Mouse (Mus musculus): Measurements from ENCODE around the gene Mdc1. TPM values are rescaled to one million over a fixed set of nuclear protein-coding genes. Genes with fewer than 3 reads are reported as not detected.

Gene Mdc1
- 18.4 and 21.2 TPM in 2 replicates for polyA plus RNA-seq (2016; fragmentation: Nextera tagmentation; extraction: Ambion mirVana)

- Histone ChIP-seq H3K27me3 (replicated peaks; ENCODE audit: low read depth, poor library complexity, severe bottlenecking) (no peaks in the 10 kb centered on the region), H3K27ac (replicated peaks) (peak within 1 kb of the TSS; percentile 89), H3K4me1 (peaks cover 20% of the 10 kb centered on the region), H3K4me3 (peak within 1 kb of the TSS; percentile 70), H3K9me3 (no peaks in the 10 kb centered on the region), H3K36me3 (replicated peaks) (peaks cover 33% of the 10 kb centered on the region)
- under 1% methylated on average over 59 of the region's 59 CpGs for WGBS
- DNase-seq (ENCODE audit: low spot score): peak; percentile 99
Observed at GRCm38 (mm10) chr17:35841076-35841950, at the start of gene Mdc1. Gene Mdc1 (plus strand): TSS chr17:35841515.

GRCm38 (mm10) chr17:35792837-35793236 lies 48.5 kb upstream of the Mdc1 start:
- Histone ChIP-seq H3K9me3 (no peaks in the 10 kb centered on the region), H3K4me3 (no peak overlapping the region), H3K27me3 (replicated peaks; ENCODE audit: low read depth, poor library complexity, severe bottlenecking) (no peaks in the 10 kb centered on the region), H3K36me3 (replicated peaks) (no peaks in the 10 kb centered on the region), H3K27ac (replicated peaks) (no peak overlapping the region), H3K4me1 (no peaks in the 10 kb centered on the region)
- 90% methylated on average over 2 of the region's 2 CpGs for WGBS
- DNase-seq (ENCODE audit: low spot score): no peak

GRCm38 (mm10) chr17:35795099-35795498 lies 46.2 kb upstream of the Mdc1 start:
- no peaks in the 10 kb centered on the region; the same call in 1 of the 2 replicates for H3K9me3 ChIP-seq
- H3K27ac ChIP-seq (replicated peaks): no peak overlapping the region
- H3K4me3 ChIP-seq: no peak overlapping the region
- H3K4me1 ChIP-seq: no peaks in the 10 kb centered on the region
- no peaks in the 10 kb centered on the region for H3K36me3 ChIP-seq (replicated peaks)
- no peaks in the 10 kb centered on the region for H3K27me3 ChIP-seq (replicated peaks; ENCODE audit: low read depth, poor library complexity, severe bottlenecking)
- 57% methylated on average over 2 of the region's 2 CpGs for WGBS
- DNase-seq (ENCODE audit: low spot score): no peak

- H3K36me3 ChIP-seq (replicated peaks): no peaks in the 10 kb centered on the region
- H3K4me1 ChIP-seq: no peaks in the 10 kb centered on the region
- H3K27me3 ChIP-seq (replicated peaks; ENCODE audit: low read depth, poor library complexity, severe bottlenecking): no peaks in the 10 kb centered on the region
- no peak overlapping the region for H3K27ac ChIP-seq (replicated peaks)
- 80% methylated on average over 6 of the region's 6 CpGs for WGBS
- DNase-seq (ENCODE audit: low spot score): no peak
- H3K4me3 ChIP-seq: no peak overlapping the region
- no peaks in the 10 kb centered on the region; the same call in 1 of the 2 replicates for H3K9me3 ChIP-seq
Observed at GRCm38 (mm10) chr17:35795656-35796055, 45.7 kb upstream of the Mdc1 start.

GRCm38 (mm10) chr17:35796835-35797234 lies 44.5 kb upstream of the Mdc1 start:
- Histone ChIP-seq H3K36me3 (replicated peaks) (no peaks in the 10 kb centered on the region), H3K4me1 (no peaks in the 10 kb centered on the region), H3K9me3 (no peaks in the 10 kb centered on the region; the same call in 1 of the 2 replicates), H3K27ac (replicated peaks) (no peak overlapping the region), H3K4me3 (no peak overlapping the region), H3K27me3 (replicated peaks; ENCODE audit: low read depth, poor library complexity, severe bottlenecking) (no peaks in the 10 kb centered on the region)
- DNase-seq (ENCODE audit: low spot score): no peak
- WGBS: 68% methylated on average over 5 of the region's 5 CpGs

GRCm38 (mm10) chr17:35800905-35801304 lies 40.4 kb upstream of the Mdc1 start:
- Histone ChIP-seq H3K4me1 (no peaks in the 10 kb centered on the region; the same call in none of the 2 replicates), H3K27ac (replicated peaks) (no peak overlapping the region), H3K9me3 (no peaks in the 10 kb centered on the region; the same call in 1 of the 2 replicates), H3K36me3 (replicated peaks) (no peaks in the 10 kb centered on the region), H3K4me3 (no peak overlapping the region), H3K27me3 (replicated peaks; ENCODE audit: low read depth, poor library complexity, severe bottlenecking) (no peaks in the 10 kb centered on the region)
- no peak for DNase-seq (ENCODE audit: low spot score)
- 84% methylated on average over 2 of the region's 2 CpGs for WGBS

GRCm38 (mm10) chr17:35803020-35803419 lies 38.3 kb upstream of the Mdc1 start:
- H3K27me3 ChIP-seq (replicated peaks; ENCODE audit: low read depth, poor library complexity, severe bottlenecking): no peaks in the 10 kb centered on the region
- H3K27ac ChIP-seq (replicated peaks): no peak overlapping the region
- no peak overlapping the region for H3K4me3 ChIP-seq
- no peaks in the 10 kb centered on the region; the same call in 1 of the 2 replicates for H3K9me3 ChIP-seq
- H3K4me1 ChIP-seq: no peaks in the 10 kb centered on the region; the same call in none of the 2 replicates
- no peaks in the 10 kb centered on the region for H3K36me3 ChIP-seq (replicated peaks)
- no peak for DNase-seq (ENCODE audit: low spot score)
- 48% methylated on average over 6 of the region's 6 CpGs for WGBS

GRCm38 (mm10) chr17:35803858-35804399 lies 37.4 kb upstream of the Mdc1 start:
- Histone ChIP-seq H3K9me3 (no peaks in the 10 kb centered on the region), H3K36me3 (replicated peaks) (no peaks in the 10 kb centered on the region), H3K27ac (replicated peaks) (no peak overlapping the region), H3K4me3 (no peak overlapping the region), H3K4me1 (no peaks in the 10 kb centered on the region; the same call in none of the 2 replicates), H3K27me3 (replicated peaks; ENCODE audit: low read depth, poor library complexity, severe bottlenecking) (no peaks in the 10 kb centered on the region)
- DNase-seq (ENCODE audit: low spot score): no peak
- 81% methylated on average over 4 of the region's 4 CpGs for WGBS

GRCm38 (mm10) chr17:35808073-35808472 lies 33.2 kb upstream of the Mdc1 start:
- peaks cover 6% of the 10 kb centered on the region; the same call in 1 of the 2 replicates for H3K4me1 ChIP-seq

GRCm38 (mm10) chr17:35809395-35809794 lies 31.9 kb upstream of the Mdc1 start:
- no peak overlapping the region for H3K4me3 ChIP-seq
- DNase-seq (ENCODE audit: low spot score): no peak
- WGBS: 88% methylated on average over 11 of the region's 11 CpGs
- no peaks in the 10 kb centered on the region for H3K27me3 ChIP-seq (replicated peaks; ENCODE audit: low read depth, poor library complexity, severe bottlenecking)
- peaks cover 8% of the 10 kb centered on the region; the same call in 1 of the 2 replicates for H3K4me1 ChIP-seq
- no peaks in the 10 kb centered on the region for H3K36me3 ChIP-seq (replicated peaks)
- H3K27ac ChIP-seq (replicated peaks): no peak overlapping the region
- no peaks in the 10 kb centered on the region for H3K9me3 ChIP-seq

More at GRCm38 (mm10) chr17:35808073-35808472, 33.2 kb upstream of the Mdc1 start:
- 77% methylated on average over 9 of the region's 9 CpGs for WGBS
- Histone ChIP-seq H3K36me3 (replicated peaks) (no peaks in the 10 kb centered on the region), H3K27ac (replicated peaks) (no peak overlapping the region), H3K9me3 (no peaks in the 10 kb centered on the region), H3K27me3 (replicated peaks; ENCODE audit: low read depth, poor library complexity, severe bottlenecking) (no peaks in the 10 kb centered on the region), H3K4me3 (no peak overlapping the region)
- no peak for DNase-seq (ENCODE audit: low spot score)

- H3K4me3 ChIP-seq: no peak overlapping the region
- no peaks in the 10 kb centered on the region for H3K9me3 ChIP-seq
- H3K36me3 ChIP-seq (replicated peaks): no peaks in the 10 kb centered on the region
- 85% methylated on average over 5 of the region's 5 CpGs for WGBS
- H3K4me1 ChIP-seq: peaks cover 14% of the 10 kb centered on the region; the same call in 1 of the 2 replicates
- H3K27ac ChIP-seq (replicated peaks): no peak overlapping the region
- DNase-seq (ENCODE audit: low spot score): no peak
- no peaks in the 10 kb centered on the region for H3K27me3 ChIP-seq (replicated peaks; ENCODE audit: low read depth, poor library complexity, severe bottlenecking)
Observed at GRCm38 (mm10) chr17:35810900-35811648, 30.2 kb upstream of the Mdc1 start.

- Histone ChIP-seq H3K9me3 (no peaks in the 10 kb centered on the region), H3K27me3 (replicated peaks; ENCODE audit: low read depth, poor library complexity, severe bottlenecking) (no peaks in the 10 kb centered on the region), H3K27ac (replicated peaks) (no peak overlapping the region), H3K4me1 (peaks cover 24% of the 10 kb centered on the region), H3K36me3 (replicated peaks) (no peaks in the 10 kb centered on the region), H3K4me3 (no peak overlapping the region)
- 71% methylated on average over 5 of the region's 5 CpGs for WGBS
- no peak for DNase-seq (ENCODE audit: low spot score)
Observed at GRCm38 (mm10) chr17:35812307-35812706, 29.0 kb upstream of the Mdc1 start.
